Mouse (Mus musculus) liver, embryonic 11.5 days (tissue): Measurements from ENCODE around the gene Usp15. TPM values are rescaled to one million over a fixed set of nuclear protein-coding genes. Genes with fewer than 3 reads are reported as not detected.
A peak's percentile ranks its signal among the peaks of the same experiment; 100 is the strongest.

Experiments
- ATAC-seq: fragments of 200-750 bp; cut with Nextera tagmentation; replicated peaks from 2 replicates; pipeline ENCODE4 v1.8.0; 2017; ENCODE audit warnings: moderate number of reproducible peaks, mild to moderate bottlenecking, moderate TSS enrichment, moderate library complexity; ENCODE audit not compliant: low FRiP score
- DNase-seq: peaks from one replicate; pipeline ENCODE4 v3.0.0-alpha.2; 2017; ENCODE audit warnings: low spot score
- H3K27ac ChIP-seq: fragments of 300-500 bp; sonication (generic); 2 replicates; pipeline ENCODE4 v1.5.1; 2014; ENCODE audit warnings: mild to moderate bottlenecking, low read depth, low read length, control low read depth
- H3K27me3 ChIP-seq: fragments of 300-500 bp; sonication (generic); replicated peaks from 2 replicates; pipeline ENCODE4 v1.6.1; 2014; ENCODE audit warnings: low read length, mixed read lengths; ENCODE audit not compliant: control insufficient read depth, insufficient read depth
- H3K36me3 ChIP-seq: fragments of 300-500 bp; sonication (generic); 2 replicates; pipeline ENCODE4 v1.6.1; 2014; ENCODE audit warnings: mild to moderate bottlenecking, low read length, moderate library complexity, mixed read lengths; ENCODE audit not compliant: control insufficient read depth, insufficient read depth
- H3K4me1 ChIP-seq: fragments of 300-500 bp; sonication (generic); replicated peaks from 2 replicates; pipeline ENCODE4 v1.6.1; 2014; ENCODE audit warnings: low read length, mixed read lengths; ENCODE audit not compliant: control insufficient read depth, insufficient read depth
- H3K4me2 ChIP-seq: fragments of 300-500 bp; sonication (generic); 2 replicates; pipeline ENCODE4 v1.6.1; 2014; ENCODE audit warnings: mild to moderate bottlenecking, control low read depth, moderate library complexity
- H3K4me3 ChIP-seq: fragments of 300-500 bp; sonication (generic); 2 replicates; pipeline ENCODE4 v1.5.1; 2014; ENCODE audit warnings: low read depth, low read length, control low read depth
- H3K9ac ChIP-seq: fragments of 300-500 bp; sonication (generic); 2 replicates; pipeline ENCODE4 v1.6.1; 2014; ENCODE audit warnings: low read depth, low read length, control low read depth
- H3K9me3 ChIP-seq: fragments of 300-500 bp; sonication (generic); 2 replicates; pipeline ENCODE4 v1.6.1; 2016; ENCODE audit warnings: low read length, inconsistent platforms, mixed read lengths; ENCODE audit not compliant: control insufficient read depth
- WGBS: fragments of 180-500 bp; shearing (Covaris S2); extraction: QIAGEN DNeasy Blood & Tissue Kit; methylation state at CpG from one replicate; pipeline ENCODE4 v1.1.7; 2014; 5-methylcytosine and 5-hydroxymethylcytosine counted together
- polyA plus RNA-seq: library from polyadenylated mRNA; unstranded; fragments of >200 nt; fragmentation: Nextera tagmentation; extraction: Ambion mirVana; gene quantifications from 2 replicates; pipeline ENCODE4 v1.2.1, GENCODE M21; 2014

Usp15 gene
- polyA plus RNA-seq, 1 experiment from 2014 or later: 139 TPM

- no peak overlapping the region for H3K9ac ChIP-seq
- no peaks in the 10 kb centered on the region for H3K9me3 ChIP-seq
- H3K27ac ChIP-seq: no peak overlapping the region
- DNase-seq (no peak), ATAC-seq (no peak)
- 87% methylated on average over 11 of the region's 11 CpGs for WGBS
- no peaks in the 10 kb centered on the region for H3K4me1 ChIP-seq
- H3K36me3 ChIP-seq: peaks cover 13% of the 10 kb centered on the region
- H3K4me3 ChIP-seq: no peak overlapping the region
- H3K27me3 ChIP-seq: no peaks in the 10 kb centered on the region
- H3K4me2 ChIP-seq: no peak overlapping the region
These were observed 86.2 kb downstream of the Usp15 start for GRCm38 (mm10) chr10:123110548-123110947.

- peaks cover 6% of the 10 kb centered on the region; the same call in 1 of the 2 replicates for H3K36me3 ChIP-seq
- no peak overlapping the region for H3K4me2 ChIP-seq
- no peak overlapping the region for H3K4me3 ChIP-seq
- H3K27ac ChIP-seq: no peak overlapping the region
- no peaks in the 10 kb centered on the region for H3K4me1 ChIP-seq
- no peaks in the 10 kb centered on the region for H3K9me3 ChIP-seq
- 90% methylated on average over 1 of the region's 1 CpGs for WGBS
- no peaks in the 10 kb centered on the region for H3K27me3 ChIP-seq
- no peak overlapping the region for H3K9ac ChIP-seq
- DNase-seq (no peak), ATAC-seq (no peak)
These were observed 88.3 kb downstream of the Usp15 start for GRCm38 (mm10) chr10:123108527-123108926.

- H3K4me2 ChIP-seq: no peak overlapping the region
- no peaks in the 10 kb centered on the region for H3K27me3 ChIP-seq
- no peaks in the 10 kb centered on the region for H3K9me3 ChIP-seq
- H3K4me3 ChIP-seq: no peak overlapping the region
- H3K36me3 ChIP-seq: peaks cover 3% of the 10 kb centered on the region; the same call in 1 of the 2 replicates
- no peak overlapping the region for H3K27ac ChIP-seq
- no peak for ATAC-seq
- no peak overlapping the region for H3K9ac ChIP-seq
- H3K4me1 ChIP-seq: no peaks in the 10 kb centered on the region
- no peak for DNase-seq
- 97% methylated on average over 5 of the region's 5 CpGs for WGBS
These were observed 88.7 kb downstream of the Usp15 start for GRCm38 (mm10) chr10:123108121-123108520.

GRCm38 (mm10) chr10:123101303-123101702 lies 95.5 kb downstream of the Usp15 start:
- Histone ChIP-seq H3K9ac (no peak overlapping the region), H3K4me1 (no peaks in the 10 kb centered on the region), H3K4me2 (no peak overlapping the region), H3K36me3 (no peaks in the 10 kb centered on the region), H3K9me3 (no peaks in the 10 kb centered on the region), H3K27ac (no peak overlapping the region), H3K27me3 (no peaks in the 10 kb centered on the region), H3K4me3 (no peak overlapping the region)
- no peak for DNase-seq
- 43% methylated on average over 1 of the region's 1 CpGs for WGBS
- ATAC-seq: no peak

GRCm38 (mm10) chr10:123100584-123100983 lies 96.2 kb downstream of the Usp15 start:
- H3K9ac ChIP-seq: no peak overlapping the region
- H3K4me1 ChIP-seq: no peaks in the 10 kb centered on the region
- H3K4me3 ChIP-seq: no peak overlapping the region
- no peak overlapping the region for H3K27ac ChIP-seq
- 78% methylated on average over 2 of the region's 2 CpGs for WGBS
- H3K9me3 ChIP-seq: no peaks in the 10 kb centered on the region
- H3K4me2 ChIP-seq: no peak overlapping the region
- ATAC-seq (no peak), DNase-seq (peak; percentile 6)
- no peaks in the 10 kb centered on the region for H3K36me3 ChIP-seq
- H3K27me3 ChIP-seq: no peaks in the 10 kb centered on the region

GRCm38 (mm10) chr10:123094504-123094903 lies 102.3 kb downstream of the Usp15 start:
- Histone ChIP-seq H3K27me3 (no peaks in the 10 kb centered on the region), H3K27ac (no peak overlapping the region), H3K9me3 (no peaks in the 10 kb centered on the region), H3K36me3 (no peaks in the 10 kb centered on the region), H3K4me3 (no peak overlapping the region), H3K4me2 (no peak overlapping the region), H3K4me1 (no peaks in the 10 kb centered on the region), H3K9ac (no peak overlapping the region)
- ATAC-seq: no peak
- WGBS: 84% methylated on average over 7 of the region's 7 CpGs
- peak; percentile 14 for DNase-seq

GRCm38 (mm10) chr10:123092577-123092976 lies 104.2 kb downstream of the Usp15 start:
- H3K27ac ChIP-seq: no peak overlapping the region
- DNase-seq: peak; percentile 9
- H3K27me3 ChIP-seq: no peaks in the 10 kb centered on the region
- H3K4me2 ChIP-seq: no peak overlapping the region
- no peak overlapping the region for H3K4me3 ChIP-seq
- no peaks in the 10 kb centered on the region for H3K9me3 ChIP-seq
- no peaks in the 10 kb centered on the region for H3K4me1 ChIP-seq
- H3K36me3 ChIP-seq: no peaks in the 10 kb centered on the region
- no peak overlapping the region for H3K9ac ChIP-seq
- ATAC-seq: no peak
- 42% methylated on average over 3 of the region's 3 CpGs for WGBS

GRCm38 (mm10) chr10:123091737-123092136 lies 105.1 kb downstream of the Usp15 start:
- no peak overlapping the region for H3K4me2 ChIP-seq
- no peak overlapping the region for H3K4me3 ChIP-seq
- H3K9ac ChIP-seq: no peak overlapping the region
- no peaks in the 10 kb centered on the region for H3K27me3 ChIP-seq
- H3K9me3 ChIP-seq: no peaks in the 10 kb centered on the region
- DNase-seq (peak; percentile 36), ATAC-seq (peak; percentile 61; the same call in 1 of the 2 replicates)
- WGBS: 29% methylated on average over 5 of the region's 5 CpGs
- no peak overlapping the region for H3K27ac ChIP-seq
- H3K4me1 ChIP-seq: no peaks in the 10 kb centered on the region
- H3K36me3 ChIP-seq: no peaks in the 10 kb centered on the region

- Histone ChIP-seq H3K4me2 (no peak overlapping the region), H3K27me3 (no peaks in the 10 kb centered on the region), H3K27ac (no peak overlapping the region), H3K4me3 (no peak overlapping the region), H3K9ac (no peak overlapping the region), H3K4me1 (no peaks in the 10 kb centered on the region), H3K36me3 (no peaks in the 10 kb centered on the region), H3K9me3 (no peaks in the 10 kb centered on the region)
- DNase-seq (peak; percentile 20), ATAC-seq (no peak)
- 79% methylated on average over 12 of the region's 12 CpGs for WGBS
These were observed 107.3 kb downstream of the Usp15 start for GRCm38 (mm10) chr10:123089425-123089930.
